Mouse (Mus musculus): ENCODE results near the gene Skap1. TPM values are rescaled to one million over a fixed set of nuclear protein-coding genes. Genes with fewer than 3 reads are reported as not detected.

Skap1 gene
- polyA plus RNA-seq, 1 experiment from 2014 or later: 7.6 TPM

GRCm38 (mm10) chr11:96799511-96799910 is 335.1 kb downstream of the Skap1 start:
- H3K27ac ChIP-seq: no peak overlapping the region
- no peaks in the 10 kb centered on the region for H3K9me3 ChIP-seq (replicated peaks; ENCODE audit: low read length)
- H3K27me3 ChIP-seq (ENCODE audit: insufficient read depth, low read length): no peaks in the 10 kb centered on the region
- TF ChIP-seq CTCF (IDR thresholded peaks at IDR 0.05; ENCODE audit: low read depth): no peak
- ATAC-seq (replicated peaks; ENCODE audit: low FRiP score, low read depth): no peak
- H3K9ac ChIP-seq (ENCODE audit: low read depth, low read length): no peak overlapping the region
- DNase-seq (ENCODE audit: low spot score): no peak
- H3K4me1 ChIP-seq (replicated peaks; ENCODE audit: insufficient read depth, low read length): 0 out of 2 replicates have a peak, but pooled peaks cover 3% of the 10 kb centered on the region
- H3K36me3 ChIP-seq (ENCODE audit: insufficient read depth, low read length): peaks cover 32% of the 10 kb centered on the region
- no peak overlapping the region for H3K4me2 ChIP-seq (ENCODE audit: low read length)
- H3K4me3 ChIP-seq (replicated peaks; ENCODE audit: low read depth, low read length): no peak overlapping the region
- 81% methylated on average over 2 of the region's 2 CpGs for WGBS

- Histone ChIP-seq H3K27me3 (ENCODE audit: insufficient read depth, low read length) (no peaks in the 10 kb centered on the region), H3K9ac (ENCODE audit: low read depth, low read length) (no peak overlapping the region), H3K4me1 (replicated peaks; ENCODE audit: insufficient read depth, low read length) (no peaks in the 10 kb centered on the region), H3K36me3 (ENCODE audit: insufficient read depth, low read length) (peaks cover 60% of the 10 kb centered on the region), H3K27ac (no peak overlapping the region), H3K9me3 (replicated peaks; ENCODE audit: low read length) (no peaks in the 10 kb centered on the region), H3K4me3 (replicated peaks; ENCODE audit: low read depth, low read length) (no peak overlapping the region), H3K4me2 (ENCODE audit: low read length) (no peak overlapping the region)
- no peak for TF ChIP-seq CTCF (IDR thresholded peaks at IDR 0.05; ENCODE audit: low read depth)
- ATAC-seq (replicated peaks; ENCODE audit: low FRiP score, low read depth): no peak
- no peak for DNase-seq (ENCODE audit: low spot score)
- WGBS: 94% methylated on average over 5 of the region's 5 CpGs
Measured at GRCm38 (mm10) chr11:96805606-96806005, 341.2 kb downstream of the Skap1 start.

GRCm38 (mm10) chr11:96808066-96808465 is 343.7 kb downstream of the Skap1 start:
- H3K4me3 ChIP-seq (replicated peaks; ENCODE audit: low read depth, low read length): no peak overlapping the region
- ATAC-seq (replicated peaks; ENCODE audit: low FRiP score, low read depth) (no peak), DNase-seq (ENCODE audit: low spot score) (no peak)
- H3K9me3 ChIP-seq (replicated peaks; ENCODE audit: low read length): no peaks in the 10 kb centered on the region
- no peak overlapping the region for H3K4me2 ChIP-seq (ENCODE audit: low read length)
- 53% methylated on average over 1 of the region's 1 CpGs for WGBS
- peak; percentile 34; the same call in 1 of the 2 replicates for TF ChIP-seq CTCF (IDR thresholded peaks at IDR 0.05; ENCODE audit: low read depth)
- peaks cover 52% of the 10 kb centered on the region for H3K36me3 ChIP-seq (ENCODE audit: insufficient read depth, low read length)
- H3K4me1 ChIP-seq (replicated peaks; ENCODE audit: insufficient read depth, low read length): no peaks in the 10 kb centered on the region
- no peak overlapping the region for H3K9ac ChIP-seq (ENCODE audit: low read depth, low read length)
- no peak overlapping the region for H3K27ac ChIP-seq
- H3K27me3 ChIP-seq (ENCODE audit: insufficient read depth, low read length): no peaks in the 10 kb centered on the region

Other genes with a start within 250 kb of the Skap1 start
- 22.6 and 23.1 TPM in 2 replicates for gene Hoxb9, start 193.1 kb upstream of the Skap1 start, polyA plus RNA-seq (2015; fragmentation: Nextera tagmentation; extraction: Ambion mirVana)
- gene Hoxb8, start 182.7 kb upstream of the Skap1 start, polyA plus RNA-seq (2015; fragmentation: Nextera tagmentation; extraction: Ambion mirVana): 8.7 and 12.2 TPM in 2 replicates
- 56.1 and 58.9 TPM in 2 replicates for gene Hoxb7, start 178.0 kb upstream of the Skap1 start, polyA plus RNA-seq (2015; fragmentation: Nextera tagmentation; extraction: Ambion mirVana)
- gene Hoxb6, start 172.1 kb upstream of the Skap1 start, polyA plus RNA-seq (2015; fragmentation: Nextera tagmentation; extraction: Ambion mirVana): 45.0 and 47.8 TPM in 2 replicates
- gene Hoxb5, start 161.3 kb upstream of the Skap1 start, polyA plus RNA-seq (2015; fragmentation: Nextera tagmentation; extraction: Ambion mirVana): 10.2 and 12.9 TPM in 2 replicates
- gene Hoxb4, start 146.3 kb upstream of the Skap1 start, polyA plus RNA-seq (2015; fragmentation: Nextera tagmentation; extraction: Ambion mirVana): 3.6 and 3.8 TPM in 2 replicates
- 3.9 and 4.2 TPM in 2 replicates for gene Hoxb3, start 141.3 kb upstream of the Skap1 start, polyA plus RNA-seq (2015; fragmentation: Nextera tagmentation; extraction: Ambion mirVana)
- gene Hoxb2, start 114.1 kb upstream of the Skap1 start, polyA plus RNA-seq (2015; fragmentation: Nextera tagmentation; extraction: Ambion mirVana): 38.0 and 42.3 TPM in 2 replicates
- 0.13 and 0.37 TPM in 2 replicates for gene Hoxb1, start 98.8 kb upstream of the Skap1 start, polyA plus RNA-seq (2015; fragmentation: Nextera tagmentation; extraction: Ambion mirVana)

Measured in kidney, postnatal 0 days (tissue).